Mouse (Mus musculus) embryonic facial prominence, embryonic 14.5 days (tissue): ENCODE measurements around the gene Dagla. TPM values are rescaled to one million over a fixed set of nuclear protein-coding genes. Genes with fewer than 3 reads are reported as not detected.

Source experiments
- ATAC-seq: fragments of 200-750 bp; cut with Nextera tagmentation; 2 replicates; pipeline ENCODE4 v1.8.0; 2017; ENCODE audit warnings: low read depth, moderate number of reproducible peaks, moderate TSS enrichment
- DNase-seq: peaks from one replicate; pipeline ENCODE4 v3.0.0-alpha.2; 2015; ENCODE audit warnings: low spot score
- H3K27ac ChIP-seq: fragments of 300-500 bp; sonication (generic); replicated peaks from 2 replicates; pipeline ENCODE4 v1.5.1; 2014; ENCODE audit warnings: low read depth, mild to moderate bottlenecking, low read length, moderate library complexity
- H3K27me3 ChIP-seq: fragments of 300-500 bp; sonication (generic); replicated peaks from 2 replicates; pipeline ENCODE4 v1.6.1; 2014; ENCODE audit warnings: low read length; ENCODE audit not compliant: control insufficient read depth, insufficient read depth
- H3K36me3 ChIP-seq: fragments of 300-500 bp; sonication (generic); 2 replicates; pipeline ENCODE4 v1.6.1; 2014; ENCODE audit warnings: low read length, mixed read lengths; ENCODE audit not compliant: control insufficient read depth, insufficient read depth
- H3K4me1 ChIP-seq: fragments of 300-500 bp; sonication (generic); 2 replicates; pipeline ENCODE4 v1.6.1; 2014; ENCODE audit warnings: antibody characterized with exemption, low read length; ENCODE audit not compliant: control insufficient read depth, insufficient read depth
- H3K4me2 ChIP-seq: fragments of 300-500 bp; sonication (generic); 2 replicates; pipeline ENCODE4 v1.6.1; 2014; ENCODE audit warnings: low read depth, mild to moderate bottlenecking, low read length, moderate library complexity, mixed read lengths
- H3K4me3 ChIP-seq: fragments of 300-500 bp; sonication (generic); 2 replicates; pipeline ENCODE4 v1.5.1; 2014; ENCODE audit warnings: low read depth, mild to moderate bottlenecking, low read length
- H3K9ac ChIP-seq: fragments of 300-500 bp; sonication (generic); 2 replicates; pipeline ENCODE4 v1.6.1; 2014; ENCODE audit warnings: low read depth, mild to moderate bottlenecking, low read length, moderate library complexity, mixed read lengths
- H3K9me3 ChIP-seq: fragments of 300-500 bp; sonication (generic); 2 replicates; pipeline ENCODE4 v1.6.1; 2016; ENCODE audit warnings: low read length; ENCODE audit not compliant: control insufficient read depth
- WGBS: fragments of 180-500 bp; shearing (Covaris S2); extraction: QIAGEN DNeasy Blood & Tissue Kit; methylation state at CpG from one replicate; pipeline ENCODE4 v1.1.7; 2014; 5-methylcytosine and 5-hydroxymethylcytosine counted together
- polyA plus RNA-seq: library from polyadenylated mRNA; unstranded; fragments of >200 nt; fragmentation: Nextera tagmentation; extraction: Ambion mirVana; gene quantifications from 2 replicates; pipeline ENCODE4 v1.2.1, GENCODE M21; 2014

Gene Dagla
- polyA plus RNA-seq, 1 experiment from 2014 or later: 2.8 TPM

GRCm38 (mm10) chr19:10248128-10248527, 56.5 kb downstream of the Dagla start:
- 0 out of 2 replicates have a peak, but pooled peaks cover 3% of the 10 kb centered on the region for H3K36me3 ChIP-seq
- H3K27ac ChIP-seq: no peak overlapping the region
- WGBS: 42% methylated on average over 19 of the region's 20 CpGs
- H3K9me3 ChIP-seq: no peaks in the 10 kb centered on the region
- H3K27me3 ChIP-seq: no peaks in the 10 kb centered on the region
- no peaks in the 10 kb centered on the region for H3K4me1 ChIP-seq
- no peak overlapping the region for H3K4me3 ChIP-seq
- H3K4me2 ChIP-seq: no peak overlapping the region
- DNase-seq (no peak), ATAC-seq (peak; percentile 23; the same call in 1 of the 2 replicates)
- H3K9ac ChIP-seq: no peak overlapping the region

GRCm38 (mm10) chr19:10247165-10247564, 57.5 kb downstream of the Dagla start:
- H3K4me2 ChIP-seq: no peak overlapping the region
- no peak overlapping the region for H3K27ac ChIP-seq
- ATAC-seq (no peak), DNase-seq (no peak)
- H3K4me3 ChIP-seq: no peak overlapping the region
- 0 out of 2 replicates have a peak, but pooled peaks cover 3% of the 10 kb centered on the region for H3K4me1 ChIP-seq
- no peak overlapping the region for H3K9ac ChIP-seq
- WGBS: 47% methylated on average over 3 of the region's 6 CpGs
- no peaks in the 10 kb centered on the region for H3K9me3 ChIP-seq
- H3K27me3 ChIP-seq: no peaks in the 10 kb centered on the region
- no peaks in the 10 kb centered on the region for H3K36me3 ChIP-seq

GRCm38 (mm10) chr19:10244183-10244582, 60.5 kb downstream of the Dagla start:
- no peak overlapping the region for H3K9ac ChIP-seq
- no peak overlapping the region for H3K4me2 ChIP-seq
- H3K4me3 ChIP-seq: no peak overlapping the region
- peaks cover 3% of the 10 kb centered on the region; the same call in 1 of the 2 replicates for H3K27me3 ChIP-seq
- WGBS: 25% methylated on average over 3 of the region's 3 CpGs
- DNase-seq (no peak), ATAC-seq (no peak)
- H3K36me3 ChIP-seq: no peaks in the 10 kb centered on the region
- H3K9me3 ChIP-seq: no peaks in the 10 kb centered on the region
- no peak overlapping the region for H3K27ac ChIP-seq
- 0 out of 2 replicates have a peak, but pooled peaks cover 3% of the 10 kb centered on the region for H3K4me1 ChIP-seq

- DNase-seq: no peak
- no peak overlapping the region for H3K9ac ChIP-seq
- H3K36me3 ChIP-seq: no peaks in the 10 kb centered on the region
These were observed 61.8 kb downstream of the Dagla start for GRCm38 (mm10) chr19:10242916-10243315.

GRCm38 (mm10) chr19:10240654-10241305, 63.9 kb downstream of the Dagla start, which contains the start of gene Myrf:
Gene Myrf, minus strand, starts transcription at chr19:10240748.
- H3K36me3 ChIP-seq: no peaks in the 10 kb centered on the region
- 9% methylated on average over 35 of the region's 43 CpGs for WGBS
- H3K27me3 ChIP-seq: peaks cover 3% of the 10 kb centered on the region; the same call in 1 of the 2 replicates
- H3K4me1 ChIP-seq: 0 out of 2 replicates have a peak, but pooled peaks cover 3% of the 10 kb centered on the region
- no peak within 1 kb of the TSS for H3K27ac ChIP-seq
- ATAC-seq (peak; percentile 92), DNase-seq (peak; percentile 62)
- peak within 1 kb of the TSS; percentile 49 for H3K4me3 ChIP-seq
- H3K9me3 ChIP-seq: no peaks in the 10 kb centered on the region
- peak within 1 kb of the TSS; percentile 85 for H3K4me2 ChIP-seq
- H3K9ac ChIP-seq: peak within 1 kb of the TSS; percentile 65

More at GRCm38 (mm10) chr19:10242916-10243315, 61.8 kb downstream of the Dagla start:
- Histone ChIP-seq H3K27me3 (peaks cover 3% of the 10 kb centered on the region; the same call in 1 of the 2 replicates), H3K4me2 (no peak overlapping the region), H3K4me3 (no peak overlapping the region), H3K27ac (no peak overlapping the region), H3K9me3 (no peaks in the 10 kb centered on the region), H3K4me1 (0 out of 2 replicates have a peak, but pooled peaks cover 3% of the 10 kb centered on the region)
- WGBS: 10% methylated on average over 5 of the region's 8 CpGs
- ATAC-seq: no peak

GRCm38 (mm10) chr19:10239975-10240653, 64.6 kb downstream of the Dagla start:
- no peak; the same call in 1 of the 2 replicates for ATAC-seq
- H3K9ac ChIP-seq: peak overlapping the region; percentile 65
- H3K4me1 ChIP-seq: 0 out of 2 replicates have a peak, but pooled peaks cover 3% of the 10 kb centered on the region
- WGBS: 8% methylated on average over 14 of the region's 26 CpGs
- H3K36me3 ChIP-seq: no peaks in the 10 kb centered on the region
- H3K9me3 ChIP-seq: no peaks in the 10 kb centered on the region
- H3K27ac ChIP-seq: no peak overlapping the region
- peaks cover 3% of the 10 kb centered on the region; the same call in 1 of the 2 replicates for H3K27me3 ChIP-seq
- DNase-seq: no peak
- peak overlapping the region; percentile 49 for H3K4me3 ChIP-seq
- peak overlapping the region; percentile 85 for H3K4me2 ChIP-seq

- Histone ChIP-seq H3K36me3 (no peaks in the 10 kb centered on the region), H3K4me1 (0 out of 2 replicates have a peak, but pooled peaks cover 3% of the 10 kb centered on the region), H3K27me3 (peaks cover 3% of the 10 kb centered on the region; the same call in 1 of the 2 replicates), H3K9me3 (no peaks in the 10 kb centered on the region), H3K4me3 (no peak overlapping the region), H3K27ac (no peak overlapping the region), H3K4me2 (peak overlapping the region; percentile 85; the same call in 1 of the 2 replicates), H3K9ac (no peak overlapping the region)
- DNase-seq (no peak), ATAC-seq (no peak)
- 53% methylated on average over 2 of the region's 2 CpGs for WGBS
These were observed 65.3 kb downstream of the Dagla start for GRCm38 (mm10) chr19:10239419-10239818.

- no peaks in the 10 kb centered on the region for H3K9me3 ChIP-seq
- DNase-seq (no peak), ATAC-seq (no peak)
- H3K27ac ChIP-seq: no peak overlapping the region
- no peak overlapping the region for H3K4me3 ChIP-seq
- H3K4me1 ChIP-seq: 0 out of 2 replicates have a peak, but pooled peaks cover 3% of the 10 kb centered on the region
- 80% methylated on average over 3 of the region's 3 CpGs for WGBS
- peaks cover 3% of the 10 kb centered on the region; the same call in 1 of the 2 replicates for H3K27me3 ChIP-seq
- no peak overlapping the region for H3K4me2 ChIP-seq
- H3K9ac ChIP-seq: no peak overlapping the region
- no peaks in the 10 kb centered on the region for H3K36me3 ChIP-seq
These were observed 66.2 kb downstream of the Dagla start for GRCm38 (mm10) chr19:10238477-10238876.
